Mouse (Mus musculus): ENCODE data around the gene Cntfr. TPM values are rescaled to one million over a fixed set of nuclear protein-coding genes. Genes with fewer than 3 reads are reported as not detected.

Gene Cntfr
- polyA plus RNA-seq, 1 experiment from 2014 or later, result 19.0 TPM

DNA sequence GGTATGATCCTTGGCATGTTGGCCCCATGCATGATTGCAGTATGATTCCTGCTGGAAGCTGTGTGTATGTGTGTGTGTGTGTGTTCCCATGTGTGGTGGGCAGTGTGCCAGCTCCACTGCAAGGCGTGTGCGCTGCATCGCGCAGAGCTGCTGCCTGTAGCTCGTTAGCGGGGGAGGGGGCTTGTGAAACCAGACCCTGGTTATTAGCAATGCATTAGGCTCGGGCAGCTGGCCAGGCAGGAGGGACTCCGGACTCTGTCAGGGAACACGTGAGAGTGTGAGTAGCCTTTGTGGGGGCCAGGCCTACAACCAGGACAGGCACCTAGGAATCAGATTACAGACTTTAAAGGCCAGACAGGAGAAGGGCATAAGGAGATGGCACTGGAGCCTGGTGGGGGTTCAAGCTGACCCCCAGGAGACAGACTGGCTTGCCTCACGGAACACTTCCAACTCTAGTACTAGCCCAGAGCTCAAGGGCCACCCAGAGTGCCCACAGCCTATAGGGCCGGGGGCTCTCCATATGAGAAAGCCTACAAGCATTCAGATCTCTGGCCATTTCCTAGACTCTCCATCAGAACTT lies 35.9 kb downstream of the Cntfr start:
- Histone ChIP-seq H3K27me3 (peaks cover 7% of the 10 kb centered on the region; the same call in 1 of the 2 replicates), H3K9me3 (replicated peaks) (no peaks in the 10 kb centered on the region), H3K36me3 (0 out of 2 replicates have a peak, but pooled peaks cover 3% of the 10 kb centered on the region), H3K9ac (no peak overlapping the region), H3K4me1 (peaks cover 50% of the 10 kb centered on the region), H3K27ac (replicated peaks) (no peak overlapping the region), H3K4me2 (replicated peaks) (no peak overlapping the region), H3K4me3 (replicated peaks) (no peak overlapping the region)
- ATAC-seq (ENCODE audit: insufficient number of reproducible peaks, low FRiP score, low TSS enrichment, low read depth), result no peak
- 16% methylated on average over 11 of the region's 11 CpGs for WGBS

DNA sequence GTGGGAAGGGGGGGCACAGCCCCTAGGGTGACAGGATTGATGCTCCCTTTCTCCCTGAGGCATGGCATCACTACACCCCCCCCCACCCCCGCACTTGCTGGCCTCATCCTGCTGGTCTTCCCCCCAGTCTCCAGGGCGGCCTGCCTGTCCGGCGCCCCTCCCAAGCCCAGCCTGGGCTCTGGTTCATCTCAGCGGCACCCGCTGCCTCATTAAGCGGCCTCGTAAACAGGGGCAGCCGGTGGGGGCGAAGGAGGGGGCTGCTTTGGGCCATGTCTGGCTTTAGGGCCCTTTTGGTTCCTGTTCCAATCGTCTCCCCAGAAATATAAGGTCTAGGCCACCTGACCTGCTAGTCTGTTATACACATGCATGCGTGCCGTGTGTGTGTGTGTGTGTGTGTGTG lies 37.3 kb downstream of the Cntfr start:
- no peak overlapping the region for H3K9ac ChIP-seq
- H3K36me3 ChIP-seq, result 0 out of 2 replicates have a peak, but pooled peaks cover 3% of the 10 kb centered on the region
- 61% methylated on average over 13 of the region's 13 CpGs for WGBS
- ATAC-seq (ENCODE audit: insufficient number of reproducible peaks, low FRiP score, low TSS enrichment, low read depth), result no peak
- H3K4me3 ChIP-seq (replicated peaks), result no peak overlapping the region
- no peak overlapping the region for H3K4me2 ChIP-seq (replicated peaks)
- no peaks in the 10 kb centered on the region for H3K9me3 ChIP-seq (replicated peaks)
- peaks cover 7% of the 10 kb centered on the region; the same call in 1 of the 2 replicates for H3K27me3 ChIP-seq
- no peak overlapping the region for H3K27ac ChIP-seq (replicated peaks)
- H3K4me1 ChIP-seq, result peaks cover 38% of the 10 kb centered on the region

DNA sequence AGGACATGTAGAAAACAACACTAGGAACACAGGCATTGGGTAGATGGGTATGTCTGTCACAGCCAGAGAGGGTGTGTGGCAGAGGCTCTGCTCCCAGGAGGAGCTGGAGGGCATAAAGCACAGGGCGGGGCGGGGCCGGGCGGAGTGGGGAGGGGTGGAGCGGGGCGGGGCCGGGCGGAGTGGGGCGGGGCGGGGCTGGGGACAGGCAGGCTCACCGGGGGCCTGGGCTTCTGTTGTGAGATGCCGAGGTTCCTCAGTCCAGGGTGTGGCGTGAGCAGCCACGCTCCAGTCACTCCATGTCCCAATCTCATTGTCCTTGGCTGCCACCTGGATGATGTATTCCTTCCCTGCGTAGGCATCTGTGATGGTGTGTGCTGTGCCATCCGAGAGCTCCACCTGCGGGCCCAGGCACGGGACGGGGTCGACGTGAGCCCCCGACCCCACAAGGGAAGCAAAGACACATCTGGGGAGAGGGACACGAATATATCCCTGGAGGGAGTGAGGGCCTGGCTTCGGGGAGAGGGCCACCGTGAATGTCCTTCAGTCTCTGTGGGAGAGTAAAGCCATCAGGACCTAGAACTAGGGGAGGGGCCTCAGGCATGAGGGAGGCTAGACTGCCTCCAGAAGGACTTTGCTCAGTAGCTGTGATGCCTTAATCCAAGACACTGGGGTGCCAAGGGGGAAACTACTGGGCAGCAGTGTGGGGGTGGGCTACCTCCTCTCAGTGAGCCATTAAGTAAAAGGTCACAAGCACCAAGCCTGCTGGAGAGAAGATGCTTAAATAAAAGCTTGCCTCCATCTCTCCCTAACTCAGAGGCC lies 38.1 kb downstream of the Cntfr start:
- H3K4me1 ChIP-seq, result peaks cover 30% of the 10 kb centered on the region
- H3K27me3 ChIP-seq, result peaks cover 7% of the 10 kb centered on the region; the same call in 1 of the 2 replicates
- 0 out of 2 replicates have a peak, but pooled peaks cover 3% of the 10 kb centered on the region for H3K36me3 ChIP-seq
- no peak overlapping the region for H3K9ac ChIP-seq
- H3K4me3 ChIP-seq (replicated peaks), result no peak overlapping the region
- ATAC-seq (ENCODE audit: insufficient number of reproducible peaks, low FRiP score, low TSS enrichment, low read depth), result no peak
- no peak overlapping the region for H3K27ac ChIP-seq (replicated peaks)
- no peaks in the 10 kb centered on the region for H3K9me3 ChIP-seq (replicated peaks)
- no peak overlapping the region; the same call in 1 of the 2 replicates for H3K4me2 ChIP-seq (replicated peaks)
- 17% methylated on average over 25 of the region's 25 CpGs for WGBS

DNA sequence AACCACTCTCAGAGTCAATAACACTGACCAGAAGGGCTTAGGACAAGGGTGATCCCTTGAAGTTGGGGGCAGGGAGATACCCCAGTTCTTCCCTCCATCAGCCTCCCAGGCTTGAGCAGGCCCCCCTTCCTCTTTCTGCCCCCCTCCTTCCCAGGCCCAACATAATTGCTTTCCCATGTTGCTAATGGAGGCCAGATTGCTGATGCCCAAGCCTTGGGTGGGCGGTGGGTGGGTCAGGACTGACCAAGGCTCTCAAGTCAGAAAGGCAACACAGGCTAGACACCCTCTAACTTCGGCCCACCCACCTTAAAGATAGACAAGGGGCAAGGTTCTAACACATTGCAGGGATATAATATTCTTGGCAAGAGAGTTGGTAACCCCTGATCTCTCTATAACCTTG lies 41.4 kb downstream of the Cntfr start:
- Histone ChIP-seq H3K36me3 (0 out of 2 replicates have a peak, but pooled peaks cover 3% of the 10 kb centered on the region), H3K9me3 (replicated peaks) (no peaks in the 10 kb centered on the region), H3K4me2 (replicated peaks) (no peak overlapping the region), H3K4me3 (replicated peaks) (no peak overlapping the region), H3K4me1 (peaks cover 15% of the 10 kb centered on the region; the same call in 1 of the 2 replicates), H3K9ac (no peak overlapping the region), H3K27ac (replicated peaks) (no peak overlapping the region), H3K27me3 (peaks cover 7% of the 10 kb centered on the region; the same call in 1 of the 2 replicates)
- 50% methylated on average over 2 of the region's 2 CpGs for WGBS
- ATAC-seq (ENCODE audit: insufficient number of reproducible peaks, low FRiP score, low TSS enrichment, low read depth), result no peak

DNA sequence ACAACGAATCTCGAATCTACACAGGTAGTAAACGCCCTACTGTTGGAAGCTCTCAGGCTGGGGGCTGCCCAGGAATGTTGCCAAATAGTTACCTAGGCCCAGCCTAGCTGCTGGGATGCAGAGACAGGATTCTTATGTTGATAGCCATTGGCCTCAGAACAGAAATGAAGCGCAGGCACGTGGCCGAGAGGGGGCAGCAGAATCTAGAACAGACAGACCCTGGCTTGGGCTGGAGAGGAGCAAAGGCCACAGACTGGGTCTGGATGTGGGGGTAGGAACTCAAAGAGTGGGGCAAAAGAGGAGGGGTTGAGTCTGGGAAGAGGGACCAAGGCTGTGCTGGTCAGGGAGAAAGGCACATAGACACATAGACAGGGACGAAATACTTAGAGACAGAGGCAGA lies 42.7 kb downstream of the Cntfr start:
- H3K36me3 ChIP-seq, result 0 out of 2 replicates have a peak, but pooled peaks cover 3% of the 10 kb centered on the region
- ATAC-seq (ENCODE audit: insufficient number of reproducible peaks, low FRiP score, low TSS enrichment, low read depth), result no peak
- H3K9ac ChIP-seq, result no peak overlapping the region
- no peak overlapping the region for H3K4me2 ChIP-seq (replicated peaks)
- H3K4me1 ChIP-seq, result peaks cover 13% of the 10 kb centered on the region; the same call in 1 of the 2 replicates
- H3K9me3 ChIP-seq (replicated peaks), result no peaks in the 10 kb centered on the region
- H3K27me3 ChIP-seq, result peaks cover 5% of the 10 kb centered on the region; the same call in 1 of the 2 replicates
- WGBS, result 19% methylated on average over 7 of the region's 7 CpGs
- no peak overlapping the region for H3K4me3 ChIP-seq (replicated peaks)
- H3K27ac ChIP-seq (replicated peaks), result no peak overlapping the region

DNA sequence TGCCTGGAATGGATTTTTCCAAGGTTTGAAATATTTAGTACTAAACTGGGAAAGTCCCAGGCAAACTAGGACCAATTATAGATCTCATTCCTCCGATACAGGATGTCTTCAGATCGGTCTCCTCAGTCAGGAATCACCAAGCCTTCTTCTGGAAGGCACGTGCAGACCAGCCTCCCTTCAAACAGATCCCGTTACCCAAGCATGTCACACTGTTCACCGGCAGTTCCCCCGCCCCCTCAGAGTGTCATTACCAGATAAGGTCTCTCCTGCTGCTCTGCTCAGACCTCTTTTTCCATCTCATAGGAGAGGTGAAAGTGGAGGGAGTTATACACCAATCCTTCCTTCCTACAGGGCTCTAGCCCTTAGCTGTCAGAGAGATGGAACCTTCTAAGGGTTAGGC lies 43.2 kb downstream of the Cntfr start:
- H3K36me3 ChIP-seq, result 0 out of 2 replicates have a peak, but pooled peaks cover 3% of the 10 kb centered on the region
- peaks cover 8% of the 10 kb centered on the region; the same call in 1 of the 2 replicates for H3K4me1 ChIP-seq
- no peak for ATAC-seq (ENCODE audit: insufficient number of reproducible peaks, low FRiP score, low TSS enrichment, low read depth)
- peaks cover 5% of the 10 kb centered on the region; the same call in 1 of the 2 replicates for H3K27me3 ChIP-seq
- no peak overlapping the region for H3K4me2 ChIP-seq (replicated peaks)
- no peak overlapping the region for H3K9ac ChIP-seq
- WGBS, result 53% methylated on average over 6 of the region's 6 CpGs
- H3K9me3 ChIP-seq (replicated peaks), result no peaks in the 10 kb centered on the region
- no peak overlapping the region for H3K4me3 ChIP-seq (replicated peaks)
- H3K27ac ChIP-seq (replicated peaks), result no peak overlapping the region

DNA sequence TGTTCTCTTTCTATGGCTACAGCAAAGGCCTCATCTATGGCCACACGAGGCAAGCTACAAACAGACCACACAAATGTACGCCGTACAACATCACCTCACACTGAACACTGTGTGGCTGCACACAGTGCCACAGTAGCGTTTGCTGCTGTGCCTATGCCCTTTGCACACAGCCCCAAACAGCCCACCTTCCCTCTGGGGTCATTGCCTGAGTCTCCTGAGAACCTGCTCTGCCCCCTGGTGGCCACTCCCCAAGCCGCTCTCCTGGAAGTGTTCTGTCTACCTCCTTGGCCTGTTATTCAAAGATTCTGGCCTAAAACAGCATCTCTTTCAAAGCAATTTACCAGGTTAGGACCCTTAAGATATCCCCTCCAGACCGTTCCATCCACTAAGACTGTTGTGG lies 43.6 kb downstream of the Cntfr start:
- Histone ChIP-seq H3K4me2 (replicated peaks) (no peak overlapping the region), H3K36me3 (0 out of 2 replicates have a peak, but pooled peaks cover 3% of the 10 kb centered on the region), H3K27me3 (peaks cover 5% of the 10 kb centered on the region; the same call in 1 of the 2 replicates), H3K27ac (replicated peaks) (no peak overlapping the region), H3K4me3 (replicated peaks) (no peak overlapping the region), H3K9me3 (replicated peaks) (no peaks in the 10 kb centered on the region), H3K9ac (no peak overlapping the region), H3K4me1 (peaks cover 5% of the 10 kb centered on the region; the same call in 1 of the 2 replicates)
- 45% methylated on average over 6 of the region's 6 CpGs for WGBS
- no peak for ATAC-seq (ENCODE audit: insufficient number of reproducible peaks, low FRiP score, low TSS enrichment, low read depth)

DNA sequence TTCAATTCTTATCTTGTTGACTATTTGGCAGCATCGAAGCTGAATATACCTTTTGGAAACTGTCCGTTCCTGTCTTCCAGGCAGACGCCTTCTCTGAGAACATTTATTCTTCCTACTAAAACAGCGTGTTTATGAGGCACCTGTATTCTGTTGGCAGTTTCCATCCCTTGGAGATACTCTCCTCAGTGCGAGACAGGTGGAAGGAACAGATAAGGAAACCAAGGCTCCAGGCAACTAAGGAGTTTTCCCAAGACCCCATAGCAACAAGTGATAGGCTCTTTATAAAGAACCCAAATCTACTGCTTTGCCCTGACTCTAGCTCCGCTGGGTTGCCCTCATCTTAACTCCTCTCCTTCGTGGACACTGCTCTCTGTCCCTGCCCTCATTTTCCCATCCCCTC lies 48.3 kb downstream of the Cntfr start:
- H3K4me3 ChIP-seq (replicated peaks), result no peak overlapping the region
- H3K4me2 ChIP-seq (replicated peaks), result no peak overlapping the region
- no peak for ATAC-seq (ENCODE audit: insufficient number of reproducible peaks, low FRiP score, low TSS enrichment, low read depth)
- no peaks in the 10 kb centered on the region for H3K36me3 ChIP-seq
- H3K4me1 ChIP-seq, result no peaks in the 10 kb centered on the region
- no peaks in the 10 kb centered on the region for H3K27me3 ChIP-seq
- H3K9me3 ChIP-seq (replicated peaks), result no peaks in the 10 kb centered on the region
- no peak overlapping the region for H3K9ac ChIP-seq
- no peak overlapping the region for H3K27ac ChIP-seq (replicated peaks)
- WGBS, result 66% methylated on average over 7 of the region's 7 CpGs

DNA sequence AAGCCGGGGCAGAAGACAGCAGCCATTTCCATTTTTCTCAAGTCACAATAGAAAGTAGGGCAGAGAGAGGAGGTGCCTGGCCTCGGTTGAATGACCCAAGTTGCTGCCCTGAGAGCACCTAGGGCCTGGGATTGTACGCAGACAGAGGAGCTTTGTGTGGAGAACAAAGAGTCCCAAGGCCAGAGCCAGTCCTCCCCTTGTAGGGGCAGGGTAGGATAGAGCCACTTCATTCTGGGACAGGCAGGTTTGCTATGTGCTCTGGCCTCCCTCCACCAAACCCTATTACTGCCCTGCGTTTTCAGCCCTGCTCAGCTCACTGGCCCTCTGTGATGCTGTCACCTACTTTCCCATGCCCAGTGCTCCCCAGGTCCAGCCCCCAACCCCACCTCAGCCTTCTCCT lies 48.7 kb downstream of the Cntfr start:
- Histone ChIP-seq H3K27me3 (no peaks in the 10 kb centered on the region), H3K4me3 (replicated peaks) (no peak overlapping the region), H3K27ac (replicated peaks) (no peak overlapping the region), H3K4me1 (no peaks in the 10 kb centered on the region), H3K4me2 (replicated peaks) (no peak overlapping the region), H3K9me3 (replicated peaks) (no peaks in the 10 kb centered on the region), H3K36me3 (no peaks in the 10 kb centered on the region), H3K9ac (no peak overlapping the region)
- no peak for ATAC-seq (ENCODE audit: insufficient number of reproducible peaks, low FRiP score, low TSS enrichment, low read depth)
- WGBS, result 34% methylated on average over 4 of the region's 4 CpGs

DNA sequence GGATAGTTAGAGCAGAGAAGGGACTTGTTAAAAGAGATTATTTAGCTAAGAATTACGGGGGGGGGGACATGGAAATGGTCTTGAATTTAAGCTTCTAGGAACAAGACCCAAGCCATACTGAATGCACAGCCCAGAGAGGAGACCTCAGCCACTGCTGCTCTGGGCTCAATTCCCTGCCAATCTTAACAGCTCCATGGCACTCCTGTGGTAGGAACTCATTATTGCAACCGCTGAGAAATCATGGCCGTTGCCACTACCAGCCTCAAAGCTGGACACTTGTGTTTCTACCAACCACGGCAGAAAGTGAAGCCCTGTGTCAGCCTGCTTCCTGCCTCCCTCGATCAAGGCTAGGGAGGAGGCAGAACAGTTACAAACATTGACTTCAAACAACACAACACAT lies 51.4 kb downstream of the Cntfr start:
- Histone ChIP-seq H3K36me3 (no peaks in the 10 kb centered on the region), H3K9ac (no peak overlapping the region), H3K9me3 (replicated peaks) (no peaks in the 10 kb centered on the region), H3K27me3 (no peaks in the 10 kb centered on the region), H3K4me1 (peaks cover 4% of the 10 kb centered on the region; the same call in 1 of the 2 replicates), H3K4me3 (replicated peaks) (no peak overlapping the region), H3K27ac (replicated peaks) (no peak overlapping the region), H3K4me2 (replicated peaks) (no peak overlapping the region)
- 0 out of 2 replicates have a peak, but pooled peaks have one; percentile 37 for ATAC-seq (ENCODE audit: insufficient number of reproducible peaks, low FRiP score, low TSS enrichment, low read depth)
- WGBS, result 24% methylated on average over 5 of the region's 5 CpGs

DNA sequence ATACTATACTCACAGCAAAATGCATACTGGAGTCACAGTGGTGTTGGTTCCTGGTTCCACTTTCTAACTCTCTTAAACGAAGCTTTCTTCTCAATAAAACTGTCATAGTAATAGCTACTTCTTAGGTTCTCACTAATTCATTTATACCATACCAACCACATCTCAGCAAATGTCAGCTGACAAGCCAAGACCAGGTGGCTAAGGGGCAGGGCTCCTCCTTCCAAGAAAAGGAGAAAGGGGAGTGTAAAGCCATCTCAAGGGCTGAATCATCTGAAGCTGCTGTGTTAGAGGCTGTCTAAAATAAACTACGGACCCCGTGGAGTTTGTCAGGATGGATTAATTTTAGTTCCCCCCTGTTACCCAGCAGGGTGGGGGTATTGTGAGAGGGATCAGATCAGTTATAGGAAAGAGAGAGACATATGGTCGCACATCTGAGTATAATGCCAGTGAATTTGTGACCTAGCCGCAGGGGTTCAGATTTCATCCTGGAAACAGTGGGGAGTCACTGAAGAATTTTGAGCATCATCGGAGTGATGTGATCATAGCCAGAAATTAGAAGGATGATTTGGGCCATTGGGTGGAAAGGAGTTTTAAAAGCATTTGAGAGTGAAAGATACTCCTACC lies 55.6 kb downstream of the Cntfr start:
- Histone ChIP-seq H3K4me2 (replicated peaks) (no peak overlapping the region), H3K27ac (replicated peaks) (no peak overlapping the region), H3K4me3 (replicated peaks) (no peak overlapping the region), H3K4me1 (peaks cover 34% of the 10 kb centered on the region), H3K36me3 (no peaks in the 10 kb centered on the region), H3K9me3 (replicated peaks) (no peaks in the 10 kb centered on the region), H3K9ac (no peak overlapping the region), H3K27me3 (peaks cover 5% of the 10 kb centered on the region; the same call in 1 of the 2 replicates)
- 59% methylated on average over 6 of the region's 6 CpGs for WGBS
- no peak for ATAC-seq (ENCODE audit: insufficient number of reproducible peaks, low FRiP score, low TSS enrichment, low read depth)
